Mouse (Mus musculus) hindbrain, postnatal 0 days (tissue): ENCODE results near the gene Siglech. TPM values are rescaled to one million over a fixed set of nuclear protein-coding genes. Genes with fewer than 3 reads are reported as not detected.

Experiments used
- ATAC-seq: fragments of 200-750 bp; cut with Nextera tagmentation; 2 replicates; pipeline ENCODE4 v1.8.0; 2017; ENCODE audit warnings: mild to moderate bottlenecking, moderate TSS enrichment, moderate library complexity
- DNase-seq: peaks from one replicate; pipeline ENCODE4 v3.0.0-alpha.2; 2015; ENCODE audit warnings: low spot score
- H3K27ac ChIP-seq: fragments of 300-500 bp; sonication (generic); 2 replicates; pipeline ENCODE4 v1.5.1; 2014; ENCODE audit warnings: mild to moderate bottlenecking
- H3K27me3 ChIP-seq: fragments of 300-500 bp; sonication (generic); 2 replicates; pipeline ENCODE4 v1.6.1; 2014; ENCODE audit warnings: low read length, mixed read lengths; ENCODE audit not compliant: insufficient read depth
- H3K36me3 ChIP-seq: fragments of 300-500 bp; sonication (generic); 2 replicates; pipeline ENCODE4 v1.6.1; 2014; ENCODE audit warnings: low read length, mixed read lengths; ENCODE audit not compliant: insufficient read depth
- H3K4me1 ChIP-seq: fragments of 300-500 bp; sonication (generic); 2 replicates; pipeline ENCODE4 v1.6.1; 2014; ENCODE audit warnings: antibody characterized with exemption, low read length, mixed read lengths; ENCODE audit not compliant: insufficient read depth
- H3K4me2 ChIP-seq: fragments of 300-500 bp; sonication (generic); 2 replicates; pipeline ENCODE4 v1.6.1; 2014; ENCODE audit warnings: low read depth, mild to moderate bottlenecking, low read length, moderate library complexity, mixed read lengths
- H3K4me3 ChIP-seq: fragments of 300-500 bp; sonication (generic); 2 replicates; pipeline ENCODE4 v1.5.1; 2014; ENCODE audit warnings: low read length
- H3K9ac ChIP-seq: fragments of 300-500 bp; sonication (generic); replicated peaks from 2 replicates; pipeline ENCODE4 v1.6.1; 2014; ENCODE audit warnings: mild to moderate bottlenecking, low read length, moderate library complexity, mixed read lengths
- H3K9me3 ChIP-seq: fragments of 300-500 bp; sonication (generic); 2 replicates; pipeline ENCODE4 v1.6.1; 2016; ENCODE audit warnings: low read length, mixed read lengths
- CTCF ChIP-seq: IDR thresholded peaks from 2 replicates; pipeline ENCODE4 v1.5.1; 2016; ENCODE audit warnings: antibody characterized with exemption, control low read depth, low read depth
- WGBS: fragments of 180-500 bp; shearing (Covaris S2); extraction: QIAGEN DNeasy Blood & Tissue Kit; methylation state at CpG from one replicate; pipeline ENCODE4 v1.1.7; 2014; 5-methylcytosine and 5-hydroxymethylcytosine counted together
- polyA plus RNA-seq: library from polyadenylated mRNA; unstranded; fragments of >200 nt; fragmentation: Nextera tagmentation; extraction: Ambion mirVana; gene quantifications from 2 replicates; pipeline ENCODE4 v1.2.1, GENCODE M21; 2015
- total RNA-seq: library from RNA; depleted of rRNA; stranded (reverse); fragments of >200 nt; gene quantifications from 2 replicates; pipeline ENCODE4 v1.2.3, GENCODE M21; 2014; rRNA removed

Gene Siglech
- total and polyA plus RNA-seq, 2 experiments from 2014 or later = 3.5 to 7.2 TPM

GRCm38 (mm10) chr7:55792280-55792679 is 24.3 kb downstream of the Siglech start:
- Histone ChIP-seq H3K4me3 (no peak overlapping the region), H3K4me1 (peaks cover 5% of the 10 kb centered on the region), H3K36me3 (peaks cover 14% of the 10 kb centered on the region), H3K27me3 (no peaks in the 10 kb centered on the region), H3K9me3 (no peaks in the 10 kb centered on the region), H3K27ac (no peak overlapping the region), H3K9ac (no peak overlapping the region), H3K4me2 (no peak overlapping the region)
- no peak for TF ChIP-seq CTCF
- ATAC-seq (no peak), DNase-seq (peak; percentile 7)
- WGBS = 49% methylated on average over 3 of the region's 3 CpGs

GRCm38 (mm10) chr7:55793236-55793951 is 25.4 kb downstream of the Siglech start:
- peak overlapping the region; percentile 77 for H3K4me2 ChIP-seq
- DNase-seq = no peak
- 34% methylated on average over 13 of the region's 13 CpGs for WGBS
- no peak for TF ChIP-seq CTCF
- H3K27me3 ChIP-seq = no peaks in the 10 kb centered on the region
- H3K9ac ChIP-seq = peak overlapping the region; percentile 93
- H3K4me3 ChIP-seq = peak overlapping the region; percentile 77
- peaks cover 5% of the 10 kb centered on the region for H3K4me1 ChIP-seq
- H3K27ac ChIP-seq = peak overlapping the region; percentile 85
- ATAC-seq = peak; percentile 41
- no peaks in the 10 kb centered on the region for H3K9me3 ChIP-seq
- H3K36me3 ChIP-seq = peaks cover 15% of the 10 kb centered on the region

- H3K27me3 ChIP-seq = no peaks in the 10 kb centered on the region
- peaks cover 15% of the 10 kb centered on the region for H3K36me3 ChIP-seq
- ATAC-seq = peak; percentile 98
- H3K9ac ChIP-seq = peak within 1 kb of the TSS; percentile 93
- H3K4me2 ChIP-seq = peak within 1 kb of the TSS; percentile 77
- peak within 1 kb of the TSS; percentile 77 for H3K4me3 ChIP-seq
- under 1% methylated on average over 51 of the region's 51 CpGs for WGBS
- peak within 1 kb of the TSS; percentile 85 for H3K27ac ChIP-seq
- no peak for TF ChIP-seq CTCF
- H3K9me3 ChIP-seq = no peaks in the 10 kb centered on the region
- peak; percentile 98 for DNase-seq
- H3K4me1 ChIP-seq = peaks cover 5% of the 10 kb centered on the region
These were observed 26.1 kb downstream of the Siglech start, which contains the start of gene Tubgcp5 for GRCm38 (mm10) chr7:55793952-55794603. Gene Tubgcp5, plus strand, starts transcription at chr7:55794154.

- Histone ChIP-seq H3K4me2 (no peak overlapping the region), H3K9ac (no peak overlapping the region), H3K36me3 (peaks cover 50% of the 10 kb centered on the region), H3K9me3 (no peaks in the 10 kb centered on the region), H3K27ac (no peak overlapping the region), H3K27me3 (no peaks in the 10 kb centered on the region), H3K4me1 (peaks cover 2% of the 10 kb centered on the region; the same call in 1 of the 2 replicates), H3K4me3 (no peak overlapping the region)
- 89% methylated on average over 3 of the region's 3 CpGs for WGBS
- no peak for TF ChIP-seq CTCF
- no peak for DNase-seq
- no peak for ATAC-seq
These were observed 32.0 kb downstream of the Siglech start for GRCm38 (mm10) chr7:55799981-55800380.

GRCm38 (mm10) chr7:55809967-55810366 is 42.0 kb downstream of the Siglech start:
- Histone ChIP-seq H3K4me3 (no peak overlapping the region), H3K27ac (no peak overlapping the region), H3K36me3 (peaks cover 57% of the 10 kb centered on the region), H3K9ac (no peak overlapping the region), H3K4me1 (no peaks in the 10 kb centered on the region), H3K4me2 (no peak overlapping the region), H3K27me3 (no peaks in the 10 kb centered on the region), H3K9me3 (no peaks in the 10 kb centered on the region)
- no peak for DNase-seq
- TF ChIP-seq CTCF = no peak
- ATAC-seq = no peak
- WGBS = 98% methylated on average over 2 of the region's 2 CpGs

- peaks cover 50% of the 10 kb centered on the region for H3K36me3 ChIP-seq
- no peaks in the 10 kb centered on the region for H3K4me1 ChIP-seq
- H3K9ac ChIP-seq = no peak overlapping the region
- ATAC-seq (no peak), DNase-seq (peak; percentile 28)
- TF ChIP-seq CTCF = peak; percentile 56
- no peaks in the 10 kb centered on the region for H3K27me3 ChIP-seq
- WGBS = 80% methylated on average over 5 of the region's 5 CpGs
- H3K27ac ChIP-seq = no peak overlapping the region
- H3K4me3 ChIP-seq = no peak overlapping the region
- no peak overlapping the region for H3K4me2 ChIP-seq
- H3K9me3 ChIP-seq = no peaks in the 10 kb centered on the region
These were observed 56.5 kb downstream of the Siglech start for GRCm38 (mm10) chr7:55824468-55824867.

- no peak overlapping the region for H3K4me3 ChIP-seq
- no peak overlapping the region for H3K9ac ChIP-seq
- no peak overlapping the region for H3K4me2 ChIP-seq
- no peak overlapping the region for H3K27ac ChIP-seq
- ATAC-seq = no peak
- WGBS = 89% methylated on average over 9 of the region's 9 CpGs
- no peak for TF ChIP-seq CTCF
- peaks cover 38% of the 10 kb centered on the region for H3K36me3 ChIP-seq
- H3K9me3 ChIP-seq = no peaks in the 10 kb centered on the region
- DNase-seq = no peak
- H3K27me3 ChIP-seq = no peaks in the 10 kb centered on the region
- H3K4me1 ChIP-seq = no peaks in the 10 kb centered on the region
These were observed 59.6 kb downstream of the Siglech start for GRCm38 (mm10) chr7:55827551-55827950.

Other genes with a start within 250 kb of the Siglech start
- gene Tubgcp5, start 26.0 kb downstream of the Siglech start, total RNA-seq = 15.9 and 25.9 TPM in 2 replicates
- 22.3 and 23.4 TPM in 2 replicates for gene Tubgcp5, start 26.0 kb downstream of the Siglech start, polyA plus RNA-seq
- gene Cyfip1, start 73.6 kb downstream of the Siglech start, total RNA-seq = 44.1 and 48.5 TPM in 2 replicates
- gene Cyfip1, start 73.6 kb downstream of the Siglech start, polyA plus RNA-seq = 41.5 and 47.2 TPM in 2 replicates
- gene Nipa2, start 194.3 kb downstream of the Siglech start, total RNA-seq = 26.1 and 29.4 TPM in 2 replicates
- 37.3 and 38.9 TPM in 2 replicates for gene Nipa2, start 194.3 kb downstream of the Siglech start, polyA plus RNA-seq